Mouse (Mus musculus) heart, embryonic 11.5 days (tissue): Measurements from ENCODE around the gene Trpv3. TPM values are rescaled to one million over a fixed set of nuclear protein-coding genes. Genes with fewer than 3 reads are reported as not detected.

Experiments
- ATAC-seq: fragments of 200-750 bp; cut with Nextera tagmentation; replicated peaks from 2 replicates; pipeline ENCODE4 v1.8.0; 2017; ENCODE audit warnings: moderate library complexity; ENCODE audit not compliant: insufficient number of reproducible peaks, low FRiP score, low TSS enrichment
- H3K27ac ChIP-seq: fragments of 300-500 bp; sonication (generic); 2 replicates; pipeline ENCODE4 v1.5.1; 2014; ENCODE audit warnings: mild to moderate bottlenecking, low read depth, low read length
- H3K27me3 ChIP-seq: fragments of 300-500 bp; sonication (generic); 2 replicates; pipeline ENCODE4 v1.6.1; 2014; ENCODE audit warnings: mild to moderate bottlenecking, low read length, mixed read lengths; ENCODE audit not compliant: control insufficient read depth, insufficient read depth
- H3K36me3 ChIP-seq: fragments of 300-500 bp; sonication (generic); 2 replicates; pipeline ENCODE4 v1.6.1; 2014; ENCODE audit warnings: mild to moderate bottlenecking, low read length, moderate library complexity, mixed read lengths; ENCODE audit not compliant: control insufficient read depth, insufficient read depth
- H3K4me1 ChIP-seq: fragments of 300-500 bp; sonication (generic); 2 replicates; pipeline ENCODE4 v1.6.1; 2014; ENCODE audit warnings: low read length; ENCODE audit not compliant: control insufficient read depth, insufficient read depth
- H3K4me2 ChIP-seq: fragments of 300-500 bp; sonication (generic); 2 replicates; pipeline ENCODE4 v1.6.1; 2014; ENCODE audit warnings: mild to moderate bottlenecking, moderate library complexity
- H3K4me3 ChIP-seq: fragments of 300-500 bp; sonication (generic); 2 replicates; pipeline ENCODE4 v1.5.1; 2014; ENCODE audit warnings: low read depth, low read length
- H3K9ac ChIP-seq: fragments of 300-500 bp; sonication (generic); 2 replicates; pipeline ENCODE4 v1.6.1; 2014; ENCODE audit warnings: mild to moderate bottlenecking, low read depth, low read length, moderate library complexity
- H3K9me3 ChIP-seq: fragments of 300-500 bp; sonication (generic); replicated peaks from 2 replicates; pipeline ENCODE4 v1.6.1; 2016; ENCODE audit warnings: low read length; ENCODE audit not compliant: control insufficient read depth
- WGBS: fragments of 180-500 bp; shearing (Covaris S2); extraction: QIAGEN DNeasy Blood & Tissue Kit; methylation state at CpG from one replicate; pipeline ENCODE4 v1.1.7; 2014; ENCODE audit not compliant: insufficient replicate concordance; 5-methylcytosine and 5-hydroxymethylcytosine counted together
- polyA plus RNA-seq: library from polyadenylated mRNA; unstranded; fragments of >200 nt; fragmentation: Nextera tagmentation; extraction: Ambion mirVana; gene quantifications from 2 replicates; pipeline ENCODE4 v1.2.1, GENCODE M21; 2014

The Trpv3 gene
- 0.03 TPM in 2 replicates for polyA plus RNA-seq

DNA sequence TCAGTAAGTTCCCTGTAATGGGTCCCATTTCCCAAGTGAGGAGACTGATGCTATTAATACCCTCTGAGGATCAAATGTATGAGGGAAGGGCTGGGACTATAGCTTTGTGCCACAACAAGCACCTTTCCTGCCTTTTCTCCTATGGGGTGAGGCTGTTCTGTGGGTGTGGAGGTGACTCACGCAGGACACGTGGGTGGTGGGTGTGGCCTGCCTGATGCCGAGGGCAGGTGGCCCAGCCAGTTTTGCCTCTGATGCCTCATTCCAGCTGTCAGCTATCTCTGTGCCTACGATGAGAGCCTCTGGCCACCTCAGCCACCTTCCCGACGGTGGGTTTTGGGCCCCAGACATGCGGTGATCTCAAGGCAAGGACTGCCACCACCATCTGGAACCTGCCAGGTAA is at the start of gene Trpv3:
Gene Trpv3 (plus strand): TSS at position 122 of the 400 bp plus-strand sequence.
- H3K4me1 ChIP-seq = no peaks in the 10 kb centered on the region; the same call in 1 of the 2 replicates
- no peak for ATAC-seq
- no peak within 1 kb of the TSS for H3K4me2 ChIP-seq
- H3K27ac ChIP-seq = no peak within 1 kb of the TSS
- H3K27me3 ChIP-seq = peaks cover 8% of the 10 kb centered on the region
- no peak within 1 kb of the TSS for H3K9ac ChIP-seq
- no peak within 1 kb of the TSS for H3K4me3 ChIP-seq
- no peaks in the 10 kb centered on the region for H3K9me3 ChIP-seq
- 82% methylated on average over 7 of the region's 7 CpGs for WGBS
- no peaks in the 10 kb centered on the region for H3K36me3 ChIP-seq

DNA sequence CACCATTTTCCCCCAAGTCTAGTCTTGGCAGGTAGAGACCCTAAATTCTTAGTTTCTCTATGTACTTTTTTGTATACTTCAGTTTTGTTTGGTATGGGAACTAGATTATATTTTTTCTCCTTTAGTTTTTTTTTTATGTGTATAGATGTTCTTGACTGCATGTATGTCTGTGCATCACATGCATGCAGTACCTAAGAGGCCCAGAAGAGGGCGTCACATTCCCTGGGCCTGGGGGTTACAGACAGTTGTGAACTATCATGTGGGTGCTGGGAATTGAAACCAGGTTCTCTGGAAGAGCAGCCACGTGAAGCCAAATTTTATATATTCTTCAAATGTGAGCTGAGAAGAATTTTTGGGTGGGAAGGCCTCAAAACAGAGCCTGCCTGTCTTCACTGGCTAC is 47.5 kb upstream of the Trpv3 start:
- Histone ChIP-seq H3K4me3 (no peak overlapping the region), H3K27me3 (no peaks in the 10 kb centered on the region), H3K9me3 (no peaks in the 10 kb centered on the region), H3K9ac (no peak overlapping the region), H3K36me3 (no peaks in the 10 kb centered on the region), H3K4me1 (no peaks in the 10 kb centered on the region), H3K4me2 (no peak overlapping the region), H3K27ac (no peak overlapping the region)
- WGBS = 47% methylated on average over 2 of the region's 2 CpGs
- no peak for ATAC-seq

DNA sequence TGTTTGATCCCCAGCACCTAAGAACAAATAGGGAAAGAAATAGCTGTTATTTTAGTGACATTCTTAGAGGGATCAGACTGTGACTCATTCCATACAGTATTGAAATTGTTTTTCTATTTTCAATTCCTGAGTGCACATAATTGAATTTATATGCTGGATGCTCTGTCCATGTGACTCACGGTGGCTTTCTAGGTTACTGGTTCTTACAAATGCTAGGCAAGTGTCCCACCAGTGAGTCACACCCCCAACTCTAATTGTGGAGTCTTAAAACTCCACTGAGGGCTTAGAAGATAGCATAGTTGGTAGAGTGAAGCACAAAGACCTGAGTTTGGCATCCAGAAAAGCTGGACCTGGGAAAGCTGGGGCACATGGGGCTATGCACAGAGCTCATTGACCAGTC is 46.5 kb upstream of the Trpv3 start:
- no peaks in the 10 kb centered on the region for H3K36me3 ChIP-seq
- H3K4me3 ChIP-seq = no peak overlapping the region
- no peaks in the 10 kb centered on the region for H3K27me3 ChIP-seq
- no peak overlapping the region for H3K27ac ChIP-seq
- no peak for ATAC-seq
- no peaks in the 10 kb centered on the region for H3K4me1 ChIP-seq
- no peak overlapping the region for H3K9ac ChIP-seq
- no peaks in the 10 kb centered on the region for H3K9me3 ChIP-seq
- no peak overlapping the region for H3K4me2 ChIP-seq
- WGBS = 73% methylated on average over 1 of the region's 1 CpGs

DNA sequence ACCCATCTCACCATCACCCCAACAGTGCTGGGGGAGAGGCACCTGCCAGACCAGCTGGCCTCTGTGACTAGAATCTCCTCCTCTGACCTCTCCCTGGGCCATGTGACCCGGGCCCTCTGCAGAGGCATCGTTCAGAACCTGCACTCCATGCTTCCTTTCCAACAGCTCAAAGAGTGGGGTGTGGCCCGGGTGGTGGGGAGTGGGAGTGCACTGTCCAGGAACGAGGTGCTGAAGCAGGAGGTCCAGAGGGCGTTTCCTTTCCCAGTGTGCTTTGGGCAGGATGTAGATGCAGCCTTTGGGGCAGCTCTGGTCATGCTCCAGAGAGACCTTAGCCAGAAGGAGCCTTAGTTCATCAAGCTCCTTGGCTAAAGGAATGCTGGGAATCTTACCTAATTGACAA is 44.3 kb upstream of the Trpv3 start:
- Histone ChIP-seq H3K4me2 (no peak overlapping the region), H3K27ac (no peak overlapping the region), H3K9ac (no peak overlapping the region), H3K9me3 (no peaks in the 10 kb centered on the region), H3K36me3 (no peaks in the 10 kb centered on the region), H3K4me3 (no peak overlapping the region), H3K4me1 (no peaks in the 10 kb centered on the region), H3K27me3 (no peaks in the 10 kb centered on the region)
- no peak for ATAC-seq
- 27% methylated on average over 5 of the region's 5 CpGs for WGBS

DNA sequence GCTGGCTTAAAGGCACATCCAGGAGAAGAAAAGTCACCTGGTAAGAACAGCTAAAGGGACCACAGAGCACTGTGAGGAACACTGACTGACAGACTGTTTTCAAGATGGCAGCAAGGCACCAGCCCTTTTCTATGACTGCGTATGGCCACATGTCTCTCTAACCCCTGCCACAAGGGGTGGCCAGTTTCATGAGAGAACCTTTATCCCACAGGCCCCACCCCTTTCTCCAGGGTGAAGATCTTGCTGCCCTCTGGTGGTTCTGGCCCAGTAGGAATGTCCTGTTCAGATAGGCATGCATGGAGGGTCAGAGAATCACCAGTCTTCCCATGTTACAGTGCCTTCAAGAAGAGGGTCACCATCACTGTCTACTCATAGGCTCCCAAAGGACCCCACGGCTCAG is 43.2 kb upstream of the Trpv3 start:
- no peaks in the 10 kb centered on the region for H3K9me3 ChIP-seq

DNA sequence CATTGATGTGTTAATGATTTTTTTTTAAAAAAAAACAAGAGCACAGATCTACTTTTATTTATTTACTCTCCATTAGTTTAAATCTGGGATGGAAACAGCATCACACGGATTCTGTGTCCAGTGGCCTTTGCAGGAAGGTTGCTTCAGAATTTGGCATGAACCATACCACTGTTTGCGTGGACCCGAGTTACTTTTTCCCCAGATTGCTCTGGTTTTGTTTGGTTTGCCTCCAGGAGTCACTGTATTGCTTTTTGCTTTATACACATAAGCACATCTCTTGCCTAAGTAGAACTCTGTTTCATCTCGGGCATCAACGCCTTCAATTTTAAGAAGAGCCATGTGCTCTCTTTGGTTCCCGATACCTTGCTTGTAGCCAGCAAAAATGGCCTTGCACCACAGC is 41.3 kb upstream of the Trpv3 start:
- no peaks in the 10 kb centered on the region for H3K27me3 ChIP-seq
- no peak for ATAC-seq
- H3K4me3 ChIP-seq = no peak overlapping the region
- H3K27ac ChIP-seq = no peak overlapping the region
- H3K36me3 ChIP-seq = no peaks in the 10 kb centered on the region
- no peaks in the 10 kb centered on the region for H3K9me3 ChIP-seq
- H3K9ac ChIP-seq = no peak overlapping the region
- no peak overlapping the region for H3K4me2 ChIP-seq
- no peaks in the 10 kb centered on the region for H3K4me1 ChIP-seq
- 84% methylated on average over 6 of the region's 6 CpGs for WGBS

More for the DNA sequence above, 43.2 kb upstream of the Trpv3 start:
- ATAC-seq = 0 out of 2 replicates have a peak, but pooled peaks have one; percentile 14
- Histone ChIP-seq H3K4me1 (no peaks in the 10 kb centered on the region), H3K4me3 (no peak overlapping the region), H3K9ac (no peak overlapping the region), H3K27me3 (no peaks in the 10 kb centered on the region), H3K36me3 (no peaks in the 10 kb centered on the region), H3K27ac (no peak overlapping the region), H3K4me2 (no peak overlapping the region)
- 64% methylated on average over 2 of the region's 2 CpGs for WGBS

DNA sequence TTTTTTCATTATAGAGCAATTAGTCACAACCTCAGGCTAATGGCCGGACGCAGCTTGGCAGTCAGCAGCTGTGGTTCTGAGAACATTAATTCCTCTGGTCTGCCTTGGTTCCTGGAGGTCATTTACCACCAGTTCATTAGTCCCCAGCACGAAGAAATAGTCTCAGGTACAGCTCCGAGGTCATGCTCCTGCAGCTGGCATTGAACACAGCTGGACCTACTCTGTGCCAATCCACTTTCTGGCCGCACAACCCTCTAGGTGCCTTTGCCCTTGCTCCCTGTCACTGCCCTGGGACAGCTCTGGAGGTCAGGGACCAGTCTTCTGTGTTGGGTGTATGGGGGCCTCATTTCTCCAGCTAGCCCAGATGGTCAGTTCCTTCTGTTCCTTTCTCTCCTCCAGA is 38.3 kb upstream of the Trpv3 start:
- Histone ChIP-seq H3K27me3 (no peaks in the 10 kb centered on the region), H3K36me3 (no peaks in the 10 kb centered on the region), H3K4me2 (no peak overlapping the region), H3K9me3 (no peaks in the 10 kb centered on the region), H3K9ac (no peak overlapping the region), H3K4me3 (no peak overlapping the region), H3K4me1 (no peaks in the 10 kb centered on the region), H3K27ac (no peak overlapping the region)
- WGBS = 84% methylated on average over 5 of the region's 5 CpGs
- no peak for ATAC-seq

DNA sequence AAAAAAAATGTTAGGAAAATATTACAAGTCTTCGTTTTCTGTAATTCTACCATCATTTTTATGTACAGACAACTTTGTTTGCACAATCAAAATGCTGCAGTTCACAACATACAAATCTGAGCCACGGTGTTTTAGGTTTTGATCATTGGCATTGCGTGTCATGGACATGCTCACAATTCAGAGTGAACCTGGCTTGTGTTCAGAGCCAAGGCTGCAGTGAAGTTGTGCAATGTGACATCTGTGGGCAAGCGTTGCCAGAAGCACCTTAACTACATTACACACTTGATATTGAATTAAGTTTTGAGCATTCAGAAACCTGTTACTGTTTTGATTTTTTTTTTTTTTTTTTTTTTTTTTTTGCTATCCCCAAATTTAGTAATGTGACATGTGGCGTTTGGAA is 37.1 kb upstream of the Trpv3 start:
- ATAC-seq = no peak

DNA sequence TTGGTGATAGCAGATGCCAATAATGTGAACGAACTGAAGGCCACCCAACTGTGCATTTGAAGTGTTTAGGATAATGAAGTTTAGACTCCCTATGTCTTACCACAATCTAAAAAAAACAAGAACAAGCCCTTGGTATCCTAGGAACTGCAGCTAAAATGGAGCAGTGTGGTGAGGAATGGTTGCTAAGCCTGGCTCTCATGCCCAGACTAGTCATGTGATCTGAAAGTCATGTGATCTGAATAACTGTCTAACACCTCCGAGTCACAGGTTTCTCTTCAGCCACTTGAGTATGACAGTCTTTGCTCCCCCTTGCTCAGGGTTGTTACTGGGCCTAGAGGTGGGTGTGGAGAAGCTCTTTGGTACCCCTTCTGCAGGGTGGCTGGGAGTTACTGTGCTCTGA is 34.7 kb upstream of the Trpv3 start:
- no peaks in the 10 kb centered on the region for H3K4me1 ChIP-seq
- H3K4me3 ChIP-seq = no peak overlapping the region
- no peak overlapping the region for H3K4me2 ChIP-seq
- no peak for ATAC-seq
- WGBS = 52% methylated on average over 2 of the region's 2 CpGs
- H3K27me3 ChIP-seq = no peaks in the 10 kb centered on the region
- H3K27ac ChIP-seq = no peak overlapping the region
- no peak overlapping the region for H3K9ac ChIP-seq
- H3K9me3 ChIP-seq = no peaks in the 10 kb centered on the region
- H3K36me3 ChIP-seq = no peaks in the 10 kb centered on the region

More for the DNA sequence above, 37.1 kb upstream of the Trpv3 start:
- H3K4me3 ChIP-seq = no peak overlapping the region
- no peaks in the 10 kb centered on the region for H3K9me3 ChIP-seq
- WGBS = 84% methylated on average over 5 of the region's 5 CpGs
- H3K36me3 ChIP-seq = no peaks in the 10 kb centered on the region
- H3K4me2 ChIP-seq = no peak overlapping the region
- no peak overlapping the region for H3K27ac ChIP-seq
- H3K4me1 ChIP-seq = no peaks in the 10 kb centered on the region
- H3K27me3 ChIP-seq = no peaks in the 10 kb centered on the region
- no peak overlapping the region for H3K9ac ChIP-seq
